Mouse (Mus musculus) MEL (cell line): ENCODE measurements around the gene Pten.
A peak's percentile ranks its signal among the peaks of the same experiment; 100 is the strongest.

ENCODE experiments used
- CTCF ChIP-seq, 3 experiments: IDR thresholded peaks in 2 of 3; conservative IDR thresholded peaks in 1 of 3; 2 replicates each; pipeline ENCODE4 v1.5.1; 2011 to 2012; ENCODE audit warnings: low read length in 3 of 3, low read depth in 2 of 3, mild to moderate bottlenecking in 2 of 3, improper control_type of control experiment in 1 of 3, inconsistent platforms in 1 of 3, mixed read lengths in 1 of 3, moderate library complexity in 1 of 3; ENCODE audit not compliant: control insufficient read depth in 1 of 3, insufficient read depth in 1 of 3, poor library complexity in 1 of 3, severe bottlenecking in 1 of 3
- HCFC1 ChIP-seq: IDR thresholded peaks from 2 replicates; pipeline ENCODE4 v1.6.1; 2012; ENCODE audit warnings: low read depth, mild to moderate bottlenecking, inconsistent platforms, low read length, improper control_type of control experiment, moderate library complexity
- MAFK ChIP-seq: IDR thresholded peaks from 2 replicates; pipeline ENCODE4 v1.6.1; 2011; ENCODE audit warnings: low read depth, mild to moderate bottlenecking, low read length, improper control_type of control experiment, borderline replicate concordance
- ZNF384 ChIP-seq: IDR thresholded peaks from 2 replicates; pipeline ENCODE4 v1.6.1; 2012; ENCODE audit warnings: low read depth, mild to moderate bottlenecking, inconsistent platforms, low read length, improper control_type of control experiment

DNA sequence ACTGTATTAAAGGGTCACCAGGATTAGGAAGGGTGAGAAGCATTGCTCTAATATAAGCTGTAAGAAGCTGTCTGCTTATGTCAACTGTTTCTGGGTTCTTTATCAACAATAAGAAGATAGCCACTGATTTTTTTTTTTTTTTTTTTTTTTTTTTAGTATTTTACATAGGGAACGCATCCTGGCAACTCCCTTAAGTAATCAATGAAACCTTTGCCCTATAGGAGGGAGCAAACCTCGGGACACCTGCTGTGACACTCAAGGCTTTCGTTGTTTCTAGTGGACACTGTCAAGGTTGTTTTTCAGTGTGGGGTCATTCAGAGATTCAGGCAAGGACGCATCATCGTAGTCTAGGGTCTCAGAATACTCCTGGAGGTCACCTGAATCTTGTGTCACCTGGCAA is 111.3 kb downstream of the Pten start:
- TF ChIP-seq CTCF (IDR thresholded peaks at IDR 0.05 in 2 of 3, conservative IDR thresholded peaks at IDR 0.05 in 1 of 3; ENCODE audit: control insufficient read depth in 1 of 3, insufficient read depth in 1 of 3, low read depth in 2 of 3, low read length in 3 of 3, poor library complexity in 1 of 3, severe bottlenecking in 1 of 3), result no peak
- TF ChIP-seq MAFK, result no peak
- TF ChIP-seq ZNF384, result peak; percentile 63
- TF ChIP-seq HCFC1, result no peak
